Mouse (Mus musculus): ENCODE data around the gene Arsg. TPM values are rescaled to one million over a fixed set of nuclear protein-coding genes. Genes with fewer than 3 reads are reported as not detected.

Gene Arsg
- polyA plus RNA-seq, 1 experiment from 2014 or later, result 2.1 TPM

DNA sequence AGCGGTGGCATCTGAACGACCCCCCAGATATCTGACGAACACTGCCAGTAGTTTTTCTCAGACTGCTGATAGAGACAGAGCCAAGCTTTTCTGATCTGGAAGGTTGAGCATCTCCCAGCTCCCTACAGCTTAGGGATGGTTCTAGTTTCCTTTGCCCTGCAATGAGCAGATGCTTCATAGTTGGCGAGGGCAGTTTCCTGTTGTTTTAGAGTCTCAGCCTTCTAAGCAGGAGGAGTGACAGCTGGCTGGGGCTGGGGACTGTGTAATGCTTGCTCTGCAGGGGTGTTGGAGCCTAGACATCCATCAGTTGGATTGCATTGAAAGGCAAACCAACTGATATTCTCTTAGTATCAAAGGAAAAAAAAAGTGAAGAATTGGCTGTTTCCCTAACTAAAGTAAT, 56.9 kb downstream of the Arsg start:
- no peak overlapping the region for H3K4me3 ChIP-seq (ENCODE audit: inconsistent target)
- H3K27ac ChIP-seq, result no peak overlapping the region
- H3K79me2 ChIP-seq (ENCODE audit: inconsistent target), result no peaks in the 10 kb centered on the region
- 93% methylated on average over 4 of the region's 4 CpGs for WGBS (ENCODE audit: missing documents)
- no peaks in the 10 kb centered on the region for H3K36me3 ChIP-seq (ENCODE audit: inconsistent target)

DNA sequence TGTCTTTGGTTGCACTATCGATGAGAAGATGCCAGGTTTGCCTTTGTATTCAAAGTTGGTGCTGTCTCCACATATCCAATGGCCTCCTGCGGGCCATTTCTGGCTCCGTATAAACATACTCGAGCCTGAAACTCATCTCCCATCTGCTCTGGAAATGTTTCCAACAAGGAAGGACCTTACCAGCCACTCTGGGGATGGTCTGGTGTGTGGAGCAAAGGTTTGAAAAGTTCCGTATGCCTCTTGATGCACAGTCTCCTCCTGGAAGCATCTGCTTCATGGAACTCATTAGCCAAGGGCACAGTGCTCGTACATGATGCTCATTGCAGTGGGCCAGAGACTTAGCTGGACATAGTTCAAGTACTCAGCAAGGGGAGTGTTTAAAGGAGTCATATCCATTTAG, 62.8 kb downstream of the Arsg start:
- Histone ChIP-seq H3K79me2 (ENCODE audit: inconsistent target) (no peaks in the 10 kb centered on the region), H3K36me3 (ENCODE audit: inconsistent target) (no peaks in the 10 kb centered on the region), H3K4me3 (ENCODE audit: inconsistent target) (no peak overlapping the region), H3K27ac (no peak overlapping the region)
- WGBS (ENCODE audit: missing documents), result 88% methylated on average over 6 of the region's 6 CpGs

DNA sequence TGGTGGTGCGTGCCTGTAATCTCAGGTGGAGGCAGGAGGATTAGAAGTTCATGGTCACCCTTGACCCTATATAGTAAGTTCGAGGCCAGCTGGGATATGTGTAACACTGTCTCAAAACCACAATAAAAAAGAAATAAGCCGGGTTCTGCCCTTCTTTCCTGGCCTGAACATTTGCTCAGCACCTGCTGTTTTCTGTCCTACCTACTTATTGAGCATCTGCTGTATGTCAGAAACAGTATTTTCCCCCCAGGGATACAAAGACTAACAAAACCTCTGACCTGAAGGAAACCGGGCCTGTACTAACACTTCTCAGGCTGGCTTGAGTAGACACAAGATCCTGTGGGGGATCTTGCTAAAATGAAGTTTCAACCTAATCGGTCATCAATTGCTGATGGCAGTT, 63.8 kb downstream of the Arsg start:
- 88% methylated on average over 5 of the region's 5 CpGs for WGBS (ENCODE audit: missing documents)
- no peaks in the 10 kb centered on the region for H3K79me2 ChIP-seq (ENCODE audit: inconsistent target)
- H3K36me3 ChIP-seq (ENCODE audit: inconsistent target), result no peaks in the 10 kb centered on the region
- no peak overlapping the region for H3K27ac ChIP-seq
- no peak overlapping the region for H3K4me3 ChIP-seq (ENCODE audit: inconsistent target)

DNA sequence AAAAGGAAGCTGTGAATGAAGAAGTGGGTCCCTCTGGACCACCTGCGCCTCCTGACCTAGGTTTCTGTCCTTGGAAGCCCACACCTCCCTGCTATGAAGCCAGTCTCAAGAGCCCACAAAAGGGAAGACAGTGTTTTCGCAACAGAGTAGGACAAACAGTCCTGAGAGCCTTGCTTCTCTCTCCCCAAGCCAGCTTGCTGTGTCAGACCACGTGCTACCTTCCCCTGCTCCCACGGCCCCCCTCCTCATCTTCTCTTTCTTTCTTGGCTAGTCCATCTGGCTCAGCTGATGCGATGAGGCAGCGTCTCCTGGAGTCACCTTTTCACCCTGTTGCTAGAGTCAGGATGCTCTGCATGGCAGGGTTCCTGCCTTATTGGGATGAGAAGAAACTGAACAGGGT, 66.1 kb downstream of the Arsg start:
- Histone ChIP-seq H3K36me3 (ENCODE audit: inconsistent target) (no peaks in the 10 kb centered on the region), H3K27ac (no peak overlapping the region), H3K4me3 (ENCODE audit: inconsistent target) (no peak overlapping the region), H3K79me2 (ENCODE audit: inconsistent target) (no peaks in the 10 kb centered on the region)
- WGBS (ENCODE audit: missing documents), result 47% methylated on average over 6 of the region's 6 CpGs

DNA sequence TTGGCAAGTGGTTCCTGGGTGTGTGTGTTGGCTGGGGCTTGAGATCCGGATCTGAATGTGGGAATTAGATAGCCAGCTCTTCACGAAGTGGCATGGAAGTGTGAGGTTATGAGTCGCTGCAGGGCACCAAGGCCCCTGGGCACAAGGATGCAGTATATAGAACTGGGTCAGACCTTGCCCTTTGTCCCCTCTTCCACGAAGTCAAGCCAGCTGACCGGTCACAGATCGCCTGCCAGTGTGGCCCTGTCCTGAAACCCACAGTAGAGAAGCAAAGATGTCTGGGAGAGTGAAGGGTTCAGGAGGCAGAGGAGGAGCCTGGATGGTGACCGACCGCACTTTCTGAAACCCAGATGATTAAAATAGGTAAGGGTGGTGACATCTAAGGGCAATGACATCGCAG, 70.3 kb downstream of the Arsg start:
- H3K27ac ChIP-seq, result no peak overlapping the region
- 88% methylated on average over 9 of the region's 9 CpGs for WGBS (ENCODE audit: missing documents)
- no peaks in the 10 kb centered on the region for H3K79me2 ChIP-seq (ENCODE audit: inconsistent target)
- no peaks in the 10 kb centered on the region for H3K36me3 ChIP-seq (ENCODE audit: inconsistent target)
- H3K4me3 ChIP-seq (ENCODE audit: inconsistent target), result no peak overlapping the region

DNA sequence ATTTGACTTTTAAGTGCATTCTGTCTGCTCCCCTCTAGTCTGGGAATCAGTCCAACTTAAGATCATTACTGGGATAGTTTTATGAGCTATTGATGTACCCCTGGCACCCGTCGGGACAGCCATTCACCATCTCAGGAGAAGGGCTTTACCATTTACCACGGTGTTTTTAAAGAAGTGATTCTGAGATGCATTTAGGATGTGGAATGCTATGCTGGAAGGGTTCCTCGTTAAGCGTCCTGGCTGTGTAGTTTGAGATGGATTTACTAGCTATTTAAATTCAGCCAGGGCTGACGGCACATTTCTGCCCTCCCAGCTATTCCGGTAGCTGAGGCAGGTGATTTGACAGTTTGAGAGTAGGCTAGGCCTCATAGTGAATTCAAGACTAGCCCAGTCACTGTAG, 71.3 kb downstream of the Arsg start:
- 90% methylated on average over 7 of the region's 7 CpGs for WGBS (ENCODE audit: missing documents)
- no peak overlapping the region for H3K4me3 ChIP-seq (ENCODE audit: inconsistent target)
- H3K36me3 ChIP-seq (ENCODE audit: inconsistent target), result no peaks in the 10 kb centered on the region
- H3K27ac ChIP-seq, result no peak overlapping the region
- no peaks in the 10 kb centered on the region for H3K79me2 ChIP-seq (ENCODE audit: inconsistent target)

DNA sequence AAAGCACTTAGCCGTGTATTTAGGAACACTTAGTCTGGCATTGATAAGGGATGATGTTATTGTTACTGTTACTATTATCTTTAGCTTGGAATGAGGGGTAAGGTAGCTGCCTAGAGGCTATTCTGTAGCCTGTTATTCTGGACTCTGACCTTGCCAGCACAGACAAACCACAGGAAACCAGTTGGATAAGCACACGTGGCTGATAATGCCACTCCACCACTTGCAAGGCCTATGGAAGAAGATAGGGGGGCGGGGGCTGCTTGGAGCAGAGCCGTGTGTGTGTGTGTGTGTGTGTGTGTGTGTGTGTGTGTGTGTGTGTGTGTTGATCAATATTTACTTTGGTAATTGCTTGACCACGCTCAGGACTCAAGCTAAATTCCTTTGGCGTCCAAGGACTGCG, 72.1 kb downstream of the Arsg start:
- Histone ChIP-seq H3K79me2 (ENCODE audit: inconsistent target) (no peaks in the 10 kb centered on the region), H3K4me3 (ENCODE audit: inconsistent target) (no peak overlapping the region), H3K27ac (no peak overlapping the region), H3K36me3 (ENCODE audit: inconsistent target) (no peaks in the 10 kb centered on the region)
- WGBS (ENCODE audit: missing documents), result 73% methylated on average over 7 of the region's 7 CpGs

DNA sequence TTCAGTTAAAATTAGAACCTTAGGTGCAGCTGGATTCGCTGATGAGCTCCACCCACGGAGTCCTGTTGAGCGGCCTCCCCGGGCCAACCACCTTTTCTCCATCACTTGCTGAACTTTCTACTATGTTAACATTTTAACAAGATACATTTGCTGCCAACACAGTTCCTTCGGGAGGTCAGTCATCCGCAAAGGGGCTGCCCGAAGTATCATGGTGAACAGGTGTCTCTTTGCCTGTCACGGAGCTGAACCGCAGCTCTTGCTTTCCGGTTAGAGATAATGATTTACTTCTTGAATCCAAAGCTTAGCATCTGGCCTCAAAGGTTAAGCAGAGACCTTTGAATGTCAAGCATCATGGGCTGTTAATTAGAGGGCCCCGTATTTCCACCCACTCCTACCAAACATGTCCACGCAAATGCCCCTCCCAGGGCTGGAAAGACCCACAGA, 72.5 kb downstream of the Arsg start:
- no peaks in the 10 kb centered on the region for H3K79me2 ChIP-seq (ENCODE audit: inconsistent target)
- no peak overlapping the region for H3K4me3 ChIP-seq (ENCODE audit: inconsistent target)
- no peak overlapping the region for H3K27ac ChIP-seq
- WGBS (ENCODE audit: missing documents), result 90% methylated on average over 12 of the region's 12 CpGs
- no peaks in the 10 kb centered on the region for H3K36me3 ChIP-seq (ENCODE audit: inconsistent target)

DNA sequence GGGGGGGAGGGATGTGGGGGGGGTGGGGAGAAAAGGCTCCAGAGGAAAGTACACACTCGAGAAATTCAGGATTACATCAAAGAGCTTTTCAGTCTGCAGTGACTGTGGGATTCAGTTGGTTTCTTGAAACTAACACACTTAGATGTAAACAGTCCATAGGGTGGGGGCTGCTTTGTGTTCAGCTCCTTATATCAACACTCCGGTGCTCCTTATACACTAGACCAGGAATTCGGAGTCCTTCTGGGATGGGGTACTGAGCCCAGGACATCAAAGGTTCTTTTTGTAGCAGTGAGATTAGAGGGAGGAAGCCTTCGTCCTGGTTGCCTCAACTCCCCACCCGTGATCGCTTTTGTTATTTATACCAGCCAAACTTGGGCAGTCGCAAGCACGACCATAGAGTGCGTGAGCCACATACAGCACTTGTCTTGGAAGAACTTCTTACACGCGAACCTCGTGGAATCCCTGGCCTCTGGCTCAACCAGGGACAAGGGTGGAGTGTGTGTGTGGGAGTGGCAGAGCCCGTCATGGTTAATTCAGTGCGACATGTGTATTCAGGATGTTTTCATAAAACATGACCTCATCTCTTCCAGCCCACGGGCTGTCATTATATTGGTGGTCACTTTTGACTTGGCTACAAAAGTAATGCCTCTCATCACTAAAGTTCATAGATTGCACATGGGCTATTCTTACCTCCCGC, 73.3 kb downstream of the Arsg start:
- Histone ChIP-seq H3K36me3 (ENCODE audit: inconsistent target) (no peaks in the 10 kb centered on the region), H3K4me3 (ENCODE audit: inconsistent target) (no peak overlapping the region), H3K27ac (no peak overlapping the region), H3K79me2 (ENCODE audit: inconsistent target) (no peaks in the 10 kb centered on the region)
- WGBS (ENCODE audit: missing documents), result 91% methylated on average over 16 of the region's 16 CpGs

DNA sequence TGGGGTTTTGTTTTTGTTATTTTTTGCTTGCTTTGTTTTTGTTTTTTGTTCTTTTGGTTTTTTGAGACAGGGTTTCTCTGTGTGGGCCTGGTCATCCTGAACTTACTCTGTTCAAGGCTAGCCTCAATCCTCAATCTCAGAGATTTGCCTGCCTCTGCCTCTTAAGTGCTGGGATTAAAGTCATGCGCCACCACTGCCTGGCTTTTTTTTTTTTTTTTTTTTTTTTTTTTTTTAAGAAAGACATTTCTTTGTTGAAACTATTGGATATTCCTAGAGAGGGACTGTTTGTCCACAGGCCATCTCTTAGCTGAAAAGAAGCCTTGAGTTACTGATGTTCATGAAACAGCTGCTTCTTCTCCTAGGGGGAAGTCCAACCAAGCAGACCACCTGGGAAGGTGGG, 74.5 kb downstream of the Arsg start:
- no peak overlapping the region for H3K27ac ChIP-seq
- WGBS (ENCODE audit: missing documents), result no CpG with 5 or more reads among the region's 1 CpGs
- no peaks in the 10 kb centered on the region for H3K36me3 ChIP-seq (ENCODE audit: inconsistent target)
- H3K79me2 ChIP-seq (ENCODE audit: inconsistent target), result no peaks in the 10 kb centered on the region
- H3K4me3 ChIP-seq (ENCODE audit: inconsistent target), result no peak overlapping the region

DNA sequence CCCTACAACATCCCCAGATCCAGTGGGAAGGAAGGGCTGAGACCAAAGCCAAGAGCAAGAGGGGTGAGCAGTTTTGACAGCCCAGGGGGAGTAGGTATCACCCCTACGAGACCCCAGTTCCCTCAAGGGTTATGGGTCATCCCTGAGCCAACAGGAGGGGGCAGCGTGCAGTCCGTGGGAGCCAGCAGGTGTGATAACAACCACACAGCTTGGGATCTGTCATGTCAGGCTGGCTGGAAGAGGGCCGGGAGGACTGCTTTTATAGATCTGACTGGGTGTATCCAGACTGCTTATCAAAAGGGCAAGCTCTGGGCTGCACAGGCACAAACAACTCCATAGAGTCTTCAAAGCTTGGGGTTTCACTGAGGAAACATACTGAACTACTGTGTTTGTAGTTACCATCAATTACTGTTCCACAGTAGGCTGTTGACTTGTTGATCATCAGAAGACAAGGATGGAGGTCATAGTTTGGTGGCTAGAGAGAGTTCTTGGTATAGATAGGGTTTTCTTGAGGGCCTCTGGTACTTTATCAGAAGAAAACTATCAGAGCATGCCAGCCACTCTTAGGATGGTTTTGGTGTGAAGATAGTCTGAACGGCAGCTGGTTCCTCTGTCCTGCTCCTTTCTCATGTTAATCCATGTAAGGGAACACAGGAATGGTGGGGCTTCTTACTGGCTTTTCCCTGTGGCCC, 76.6 kb downstream of the Arsg start:
- Histone ChIP-seq H3K27ac (no peak overlapping the region), H3K4me3 (ENCODE audit: inconsistent target) (no peak overlapping the region), H3K36me3 (ENCODE audit: inconsistent target) (no peaks in the 10 kb centered on the region), H3K79me2 (ENCODE audit: inconsistent target) (no peaks in the 10 kb centered on the region)
- WGBS (ENCODE audit: missing documents), result 88% methylated on average over 5 of the region's 5 CpGs

DNA sequence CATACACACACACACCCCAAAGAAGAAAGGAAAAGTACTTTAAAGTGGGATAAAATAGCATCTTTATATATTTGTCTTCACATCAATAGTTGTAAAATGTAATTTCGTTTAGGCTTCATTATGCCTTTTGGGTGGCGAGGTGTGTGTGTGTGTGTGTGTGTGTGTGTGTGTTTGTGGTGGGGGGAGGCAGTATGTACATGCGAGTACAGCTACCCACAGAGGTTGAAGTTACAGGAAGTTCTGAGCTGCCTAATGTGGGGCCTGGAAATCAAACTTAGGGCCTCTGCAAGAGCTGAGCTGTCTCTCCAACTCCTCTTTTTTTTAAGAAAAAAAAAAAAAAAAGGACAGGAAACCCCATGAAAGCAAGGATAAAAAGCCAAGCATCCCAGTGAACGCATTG, 80.7 kb downstream of the Arsg start:
- Histone ChIP-seq H3K79me2 (ENCODE audit: inconsistent target) (no peaks in the 10 kb centered on the region), H3K27ac (no peak overlapping the region), H3K4me3 (ENCODE audit: inconsistent target) (no peak overlapping the region), H3K36me3 (ENCODE audit: inconsistent target) (no peaks in the 10 kb centered on the region)
- WGBS (ENCODE audit: missing documents), result 64% methylated on average over 3 of the region's 4 CpGs

DNA sequence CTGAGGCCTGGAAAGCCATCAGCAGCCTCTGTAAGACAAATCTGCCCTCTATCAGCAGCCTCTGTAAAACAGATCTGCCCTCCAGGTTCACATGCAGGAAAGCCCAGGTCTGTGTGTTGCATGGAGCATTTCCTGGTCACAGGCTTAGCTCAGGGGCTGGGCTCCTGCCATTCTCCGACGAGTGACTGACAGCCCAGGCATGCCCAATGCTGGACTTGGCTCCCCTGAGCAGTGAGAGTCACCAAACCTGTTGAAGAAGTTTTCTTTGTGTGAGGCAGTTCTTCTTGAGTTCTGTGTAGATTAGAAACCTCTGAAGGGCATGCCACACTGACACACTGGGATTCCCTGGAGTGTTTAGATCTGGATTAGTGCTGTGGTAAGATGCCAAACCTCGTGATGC, 81.3 kb downstream of the Arsg start:
- H3K27ac ChIP-seq, result no peak overlapping the region
- H3K4me3 ChIP-seq (ENCODE audit: inconsistent target), result no peak overlapping the region
- no peaks in the 10 kb centered on the region for H3K36me3 ChIP-seq (ENCODE audit: inconsistent target)
- WGBS (ENCODE audit: missing documents), result 67% methylated on average over 3 of the region's 3 CpGs
- H3K79me2 ChIP-seq (ENCODE audit: inconsistent target), result no peaks in the 10 kb centered on the region

DNA sequence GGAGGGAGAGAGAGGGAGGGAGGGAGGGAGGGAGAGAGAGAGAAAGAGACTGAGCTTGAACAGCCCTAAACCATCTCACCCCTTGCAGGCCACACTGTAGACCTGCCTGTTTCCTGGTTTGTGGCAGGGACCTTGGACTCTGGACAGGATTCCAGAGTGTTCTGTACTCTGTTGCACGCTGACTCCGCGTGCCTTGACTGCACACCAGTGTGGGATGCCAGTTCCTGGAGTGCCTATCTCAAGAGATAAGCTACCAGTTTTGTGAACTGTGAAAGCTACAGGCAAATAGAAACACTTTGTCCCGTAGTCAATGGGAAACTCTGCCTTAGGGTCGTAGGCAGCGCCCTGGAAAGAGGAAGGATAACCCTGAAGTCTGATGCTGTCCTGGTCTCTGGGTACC, 83.0 kb downstream of the Arsg start:
- WGBS (ENCODE audit: missing documents), result 85% methylated on average over 6 of the region's 6 CpGs
- Histone ChIP-seq H3K79me2 (ENCODE audit: inconsistent target) (no peaks in the 10 kb centered on the region), H3K27ac (no peak overlapping the region), H3K4me3 (ENCODE audit: inconsistent target) (no peak overlapping the region), H3K36me3 (ENCODE audit: inconsistent target) (no peaks in the 10 kb centered on the region)

DNA sequence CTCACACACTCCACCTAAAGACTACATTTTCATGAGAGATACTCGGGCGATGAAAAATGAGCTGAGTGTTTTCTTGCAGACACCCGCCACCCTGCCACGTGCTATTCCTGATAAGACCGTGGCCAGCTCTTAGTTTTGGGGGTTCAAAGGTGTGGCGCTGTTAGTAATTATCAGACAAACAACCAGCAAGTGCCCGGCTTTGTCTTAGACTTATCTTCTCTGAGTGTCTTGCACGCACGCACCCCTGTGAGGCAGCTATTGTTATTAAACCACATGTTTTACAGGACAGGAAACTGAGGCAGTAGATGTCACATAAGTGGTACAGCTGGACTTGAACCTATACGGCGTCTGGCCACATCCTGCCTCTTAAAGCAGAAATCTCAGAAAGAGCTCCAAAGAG, 84.2 kb downstream of the Arsg start:
- no peaks in the 10 kb centered on the region for H3K79me2 ChIP-seq (ENCODE audit: inconsistent target)
- no peaks in the 10 kb centered on the region for H3K36me3 ChIP-seq (ENCODE audit: inconsistent target)
- no peak overlapping the region for H3K4me3 ChIP-seq (ENCODE audit: inconsistent target)
- no peak overlapping the region for H3K27ac ChIP-seq
- WGBS (ENCODE audit: missing documents), result 80% methylated on average over 11 of the region's 11 CpGs

DNA sequence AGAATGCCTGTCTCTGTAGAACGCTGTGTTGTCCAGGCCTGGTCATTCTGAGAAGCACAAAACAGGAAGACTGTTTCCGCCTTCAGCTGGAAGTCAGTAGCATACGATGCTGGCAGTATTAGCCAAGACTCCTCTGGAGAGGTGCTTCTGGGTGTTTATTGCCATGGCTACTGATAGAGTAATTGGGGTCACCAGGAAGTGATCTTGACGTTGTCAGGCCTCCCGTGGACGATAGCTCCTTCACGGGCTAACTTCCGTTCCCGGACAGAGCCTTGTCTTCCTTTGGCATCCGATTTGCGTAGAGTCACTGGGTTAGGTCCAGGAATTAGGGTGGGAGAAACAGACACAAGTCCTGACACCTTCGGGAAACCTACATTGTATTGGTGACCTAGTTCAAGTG, 86.1 kb downstream of the Arsg start:
- no peaks in the 10 kb centered on the region for H3K36me3 ChIP-seq (ENCODE audit: inconsistent target)
- H3K27ac ChIP-seq, result no peak overlapping the region
- 94% methylated on average over 12 of the region's 12 CpGs for WGBS (ENCODE audit: missing documents)
- no peak overlapping the region for H3K4me3 ChIP-seq (ENCODE audit: inconsistent target)
- no peaks in the 10 kb centered on the region for H3K79me2 ChIP-seq (ENCODE audit: inconsistent target)

Measured in macrophage (primary cell).